Mouse (Mus musculus) lung, postnatal 0 days (tissue): Measurements from ENCODE around the gene Tusc2. TPM values are rescaled to one million over a fixed set of nuclear protein-coding genes. Genes with fewer than 3 reads are reported as not detected.

Experiments used
- ATAC-seq: fragments of 200-750 bp; cut with Nextera tagmentation; 2 replicates; pipeline ENCODE4 v1.8.0; 2017; ENCODE audit warnings: moderate library complexity
- DNase-seq: peaks from one replicate; pipeline ENCODE4 v3.0.0-alpha.2; 2016; ENCODE audit warnings: low spot score
- H3K27ac ChIP-seq: fragments of 300-500 bp; sonication (generic); 2 replicates; pipeline ENCODE4 v1.5.1; 2014; ENCODE audit warnings: antibody characterized with exemption, mild to moderate bottlenecking, low read length, mixed read lengths
- H3K27me3 ChIP-seq: fragments of 300-500 bp; sonication (generic); replicated peaks from 2 replicates; pipeline ENCODE4 v1.6.1; 2014; ENCODE audit warnings: low read length, mixed read lengths; ENCODE audit not compliant: insufficient read depth
- H3K36me3 ChIP-seq: fragments of 300-500 bp; sonication (generic); 2 replicates; pipeline ENCODE4 v1.6.1; 2014; ENCODE audit warnings: low read length, mixed read lengths; ENCODE audit not compliant: insufficient read depth
- H3K4me1 ChIP-seq: fragments of 300-500 bp; sonication (generic); 2 replicates; pipeline ENCODE4 v1.6.1; 2014; ENCODE audit warnings: antibody characterized with exemption, low read depth, low read length, mixed read lengths; ENCODE audit not compliant: insufficient read depth
- H3K4me2 ChIP-seq: fragments of 300-500 bp; sonication (generic); replicated peaks from 2 replicates; pipeline ENCODE4 v1.6.1; 2014; ENCODE audit warnings: low read depth, mild to moderate bottlenecking, low read length, moderate library complexity, mixed read lengths
- H3K4me3 ChIP-seq: fragments of 300-500 bp; sonication (generic); 2 replicates; pipeline ENCODE4 v1.5.1; 2014; ENCODE audit warnings: low read depth, low read length
- H3K9ac ChIP-seq: fragments of 300-500 bp; sonication (generic); replicated peaks from 2 replicates; pipeline ENCODE4 v1.6.1; 2014; ENCODE audit warnings: low read depth, mild to moderate bottlenecking
- H3K9me3 ChIP-seq: fragments of 300-500 bp; sonication (generic); 2 replicates; pipeline ENCODE4 v1.6.1; 2016; ENCODE audit warnings: low read length, mixed read lengths
- CTCF ChIP-seq: IDR thresholded peaks from 2 replicates; pipeline ENCODE4 v1.5.1; 2016; ENCODE audit warnings: antibody characterized with exemption, mild to moderate bottlenecking
- EP300 ChIP-seq: IDR thresholded peaks from 2 replicates; pipeline ENCODE4 v1.6.1; 2016; ENCODE audit warnings: antibody characterized with exemption, mild to moderate bottlenecking, control low read depth
- WGBS: fragments of 180-500 bp; shearing (Covaris S2); extraction: QIAGEN DNeasy Blood & Tissue Kit; methylation state at CpG from one replicate; pipeline ENCODE4 v1.1.7; 2014; 5-methylcytosine and 5-hydroxymethylcytosine counted together
- polyA plus RNA-seq: library from polyadenylated mRNA; unstranded; fragments of >200 nt; fragmentation: Nextera tagmentation; extraction: Ambion mirVana; gene quantifications from 2 replicates; pipeline ENCODE4 v1.2.1, GENCODE M21; 2015

Tusc2 gene
- polyA plus RNA-seq, 1 experiment from 2014 or later = 41.5 TPM

DNA sequence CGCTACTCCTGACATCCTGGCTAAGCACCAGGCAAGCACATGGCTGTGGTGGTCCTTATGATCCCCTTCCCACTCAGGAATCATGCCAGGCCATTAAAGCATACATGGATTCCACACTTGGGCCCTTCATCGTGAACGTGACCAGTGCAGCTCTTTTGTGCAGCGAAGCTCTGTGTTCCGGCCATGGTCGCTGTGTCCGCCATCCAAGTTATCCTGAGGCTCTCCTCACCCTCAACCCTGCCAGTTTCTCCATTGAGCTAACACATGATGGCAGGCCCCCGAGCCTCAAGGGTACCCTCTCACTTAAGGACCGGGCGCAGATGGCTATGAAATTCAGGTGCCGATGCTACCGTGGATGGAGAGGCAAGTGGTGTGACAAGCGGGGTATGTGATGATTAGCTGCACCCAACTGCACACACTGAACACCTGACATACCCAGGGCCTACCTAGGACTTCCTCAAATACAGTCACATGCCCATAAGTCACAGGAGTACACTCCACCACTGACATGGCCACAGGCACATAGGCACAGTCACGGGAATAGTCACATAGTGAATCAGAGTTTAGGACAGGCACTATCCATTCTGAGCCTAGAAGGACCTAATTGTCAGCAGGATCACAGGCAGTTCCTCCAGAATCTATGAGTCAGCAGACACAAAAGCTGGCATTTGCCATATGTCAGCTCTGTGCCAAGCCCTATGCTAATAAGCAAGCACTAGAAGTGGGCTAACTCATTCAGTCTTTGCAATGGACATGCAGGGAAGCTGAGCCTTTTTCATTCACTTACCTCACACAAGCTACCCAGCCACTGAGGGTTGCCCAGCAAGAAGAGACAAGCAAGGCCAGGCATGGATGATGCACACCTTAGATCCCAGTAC, 16.2 kb downstream of the Tusc2 start:
- WGBS = 94% methylated on average over 14 of the region's 14 CpGs
- Histone ChIP-seq H3K27ac (no peak overlapping the region; the same call in 1 of the 2 replicates), H3K4me1 (peaks cover 6% of the 10 kb centered on the region), H3K4me2 (no peak overlapping the region), H3K9me3 (no peaks in the 10 kb centered on the region), H3K27me3 (no peaks in the 10 kb centered on the region), H3K4me3 (no peak overlapping the region), H3K9ac (no peak overlapping the region), H3K36me3 (no peaks in the 10 kb centered on the region)
- no peak for ATAC-seq
- TF ChIP-seq EP300 = no peak
- no peak for TF ChIP-seq CTCF
- DNase-seq = peak; percentile 19

DNA sequence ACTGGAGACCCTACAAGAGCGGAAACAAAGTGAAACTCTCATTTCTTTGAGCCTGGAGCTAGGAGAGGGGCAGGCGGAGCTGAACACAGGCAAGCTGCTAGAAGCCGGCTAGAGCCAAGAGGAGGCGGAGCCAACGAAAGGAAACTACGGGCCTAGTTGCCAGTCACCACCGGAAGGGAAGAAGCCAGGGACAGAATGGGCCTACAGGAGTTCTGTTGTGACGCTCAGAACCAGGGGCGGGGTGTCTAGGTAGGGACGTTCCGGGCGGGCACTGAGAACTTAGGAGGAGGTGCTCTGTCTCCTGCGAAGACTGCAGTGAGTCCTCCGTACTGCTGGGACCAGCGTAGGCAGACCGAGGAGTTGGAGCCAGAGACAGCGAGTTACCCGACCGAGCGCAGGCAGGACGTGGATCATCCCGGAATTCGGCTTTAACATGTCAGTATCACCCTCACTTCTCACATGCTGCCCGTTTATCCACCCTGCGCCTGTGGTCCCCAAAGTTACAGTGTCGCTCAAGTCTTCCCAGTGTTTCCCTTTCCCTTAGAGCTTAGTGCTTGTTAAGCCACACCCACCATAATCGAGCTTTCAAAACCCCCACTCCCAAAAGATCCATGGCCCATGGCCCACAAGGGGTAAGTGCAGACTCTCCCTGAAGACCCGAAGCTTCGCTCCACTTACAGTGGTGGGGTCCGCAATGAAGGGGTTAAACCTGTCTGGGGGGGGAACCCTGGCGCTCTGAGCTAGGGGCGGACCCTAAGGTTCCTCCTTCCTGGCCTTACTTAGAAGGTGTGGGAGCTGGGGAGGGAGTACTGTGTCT, 17.7 kb downstream of the Tusc2 start, which contains the start of gene Hyal3:
Hyal3 (plus strand) TSS at position 318 of the 817 bp plus-strand sequence.
- under 1% methylated on average over 32 of the region's 32 CpGs for WGBS
- peaks cover 6% of the 10 kb centered on the region for H3K4me1 ChIP-seq
- peak within 1 kb of the TSS; percentile 97 for H3K27ac ChIP-seq
- H3K4me3 ChIP-seq = peak within 1 kb of the TSS; percentile 60
- peak within 1 kb of the TSS; percentile 85 for H3K9ac ChIP-seq
- H3K9me3 ChIP-seq = no peaks in the 10 kb centered on the region
- H3K36me3 ChIP-seq = no peaks in the 10 kb centered on the region
- TF ChIP-seq CTCF = no peak
- peak; percentile 82 for TF ChIP-seq EP300
- ATAC-seq (peak; percentile 87), DNase-seq (peak; percentile 98)
- no peaks in the 10 kb centered on the region for H3K27me3 ChIP-seq
- peak within 1 kb of the TSS; percentile 74 for H3K4me2 ChIP-seq

DNA sequence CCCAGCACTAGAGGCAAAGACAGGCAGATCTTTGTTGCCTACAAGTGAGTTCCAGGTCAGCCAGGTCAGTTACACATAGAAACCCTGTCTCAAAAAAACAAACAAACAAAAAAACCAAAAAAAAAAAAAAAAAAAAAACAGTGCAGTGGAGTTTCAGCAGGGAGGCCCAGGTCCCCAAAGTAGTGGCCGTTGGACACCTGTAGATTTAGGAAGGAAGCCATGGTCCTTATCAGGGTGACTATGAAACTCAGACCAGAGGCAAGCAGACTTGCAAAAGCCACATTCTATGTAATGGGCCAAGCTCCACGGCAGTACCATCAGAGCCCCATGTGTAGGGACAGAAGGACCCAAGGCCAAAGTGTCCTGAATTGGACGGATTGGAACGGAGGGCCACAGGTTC, 18.5 kb downstream of the Tusc2 start:
- ATAC-seq (no peak), DNase-seq (no peak)
- TF ChIP-seq EP300 (no peak), CTCF (no peak)
- H3K4me3 ChIP-seq = peak overlapping the region; percentile 60
- no peaks in the 10 kb centered on the region for H3K36me3 ChIP-seq
- no peaks in the 10 kb centered on the region for H3K27me3 ChIP-seq
- H3K9ac ChIP-seq = peak overlapping the region; percentile 85
- WGBS = 60% methylated on average over 4 of the region's 4 CpGs
- H3K4me1 ChIP-seq = peaks cover 4% of the 10 kb centered on the region
- no peaks in the 10 kb centered on the region for H3K9me3 ChIP-seq
- peak overlapping the region; percentile 97 for H3K27ac ChIP-seq
- H3K4me2 ChIP-seq = peak overlapping the region; percentile 74

DNA sequence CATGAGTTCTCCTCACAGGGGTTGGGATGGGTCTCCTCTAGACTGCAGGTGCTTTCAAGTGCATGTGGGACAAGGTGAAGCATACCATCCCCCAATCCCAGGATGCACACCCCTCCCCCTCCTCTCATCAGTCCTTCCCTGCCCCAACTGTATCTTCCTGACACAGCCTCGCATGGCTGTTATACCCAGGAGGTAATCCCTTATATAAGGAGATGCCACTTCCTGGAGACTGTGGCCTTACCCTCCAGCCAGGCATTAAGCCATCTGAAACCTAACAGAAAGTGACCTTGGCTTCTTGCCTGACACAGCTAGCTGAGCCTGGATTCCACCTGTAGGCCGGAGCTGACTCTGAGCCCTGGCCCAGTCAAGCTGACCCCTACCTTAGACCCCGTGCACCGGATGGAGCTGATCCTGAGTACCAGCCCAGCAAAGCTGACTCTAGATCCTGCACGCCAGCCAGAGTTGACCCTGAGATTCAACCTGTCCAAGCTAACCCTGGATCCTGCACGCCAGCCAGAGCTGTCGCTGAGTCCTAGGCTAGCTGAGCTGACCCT, 19.5 kb downstream of the Tusc2 start:
- DNase-seq (no peak), ATAC-seq (no peak)
- WGBS = 83% methylated on average over 7 of the region's 7 CpGs
- Histone ChIP-seq H3K9me3 (no peaks in the 10 kb centered on the region), H3K4me3 (no peak overlapping the region), H3K4me2 (no peak overlapping the region), H3K4me1 (peaks cover 4% of the 10 kb centered on the region), H3K27ac (no peak overlapping the region), H3K27me3 (no peaks in the 10 kb centered on the region), H3K36me3 (no peaks in the 10 kb centered on the region), H3K9ac (no peak overlapping the region)
- TF ChIP-seq CTCF = no peak
- TF ChIP-seq EP300 = no peak

DNA sequence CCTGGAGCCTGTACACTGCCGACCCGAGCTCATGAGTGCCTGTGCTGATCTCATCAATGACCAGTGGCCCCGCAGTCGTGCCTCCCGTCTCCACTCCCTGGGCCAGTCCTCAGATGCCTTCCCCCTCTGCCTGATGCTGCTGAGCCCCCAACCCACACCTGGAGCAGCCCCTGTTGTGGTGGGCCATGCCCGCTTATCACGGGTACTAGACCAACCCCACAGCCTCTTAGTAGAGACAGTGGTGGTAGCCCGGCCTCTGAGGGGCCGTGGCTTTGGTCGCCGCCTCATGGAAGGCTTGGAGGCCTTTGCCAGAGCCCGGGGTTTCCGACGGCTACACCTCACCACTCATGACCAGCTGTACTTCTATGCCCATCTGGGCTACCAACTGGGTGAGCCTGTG, 20.1 kb downstream of the Tusc2 start:
- no peak overlapping the region for H3K4me2 ChIP-seq
- TF ChIP-seq EP300 = no peak
- no peak for TF ChIP-seq CTCF
- no peak overlapping the region for H3K4me3 ChIP-seq
- 90% methylated on average over 14 of the region's 14 CpGs for WGBS
- ATAC-seq (no peak), DNase-seq (no peak)
- no peak overlapping the region for H3K27ac ChIP-seq
- no peaks in the 10 kb centered on the region for H3K36me3 ChIP-seq
- H3K9me3 ChIP-seq = no peaks in the 10 kb centered on the region
- H3K9ac ChIP-seq = no peak overlapping the region
- no peaks in the 10 kb centered on the region for H3K27me3 ChIP-seq
- peaks cover 7% of the 10 kb centered on the region for H3K4me1 ChIP-seq

GRCm38 (mm10) chr9:107586504-107586903, 23.4 kb downstream of the Tusc2 start:
- Histone ChIP-seq H3K9ac (no peak overlapping the region), H3K27me3 (no peaks in the 10 kb centered on the region), H3K27ac (no peak overlapping the region), H3K4me2 (no peak overlapping the region), H3K36me3 (peaks cover 10% of the 10 kb centered on the region), H3K9me3 (no peaks in the 10 kb centered on the region), H3K4me3 (no peak overlapping the region), H3K4me1 (peaks cover 15% of the 10 kb centered on the region)
- no peak for DNase-seq
- 86% methylated on average over 5 of the region's 5 CpGs for WGBS
- no peak for TF ChIP-seq EP300
- no peak for TF ChIP-seq CTCF
- no peak for ATAC-seq
